Mouse (Mus musculus) testis, adult 2 months (tissue): Measurements from ENCODE around the gene Tex28. TPM values are rescaled to one million over a fixed set of nuclear protein-coding genes. Genes with fewer than 3 reads are reported as not detected.

ENCODE experiments used
- H3K27ac ChIP-seq: fragments of 200-500 bp; 2 replicates; pipeline ENCODE4 v1.5.1; 2012; ENCODE audit warnings: low read depth, low read length; ENCODE audit not compliant: control insufficient read depth, insufficient read depth
- H3K27me3 ChIP-seq: fragments of 200-500 bp; 2 replicates; pipeline ENCODE4 v1.6.1; 2012; ENCODE audit warnings: mild to moderate bottlenecking, low read length, moderate library complexity; ENCODE audit not compliant: control insufficient read depth, insufficient read depth
- H3K36me3 ChIP-seq: fragments of 200-500 bp; 2 replicates; pipeline ENCODE4 v1.6.1; 2012; ENCODE audit warnings: mild to moderate bottlenecking, low read length; ENCODE audit not compliant: control insufficient read depth, insufficient read depth
- H3K4me1 ChIP-seq: fragments of 200-500 bp; 2 replicates; pipeline ENCODE4 v1.6.1; 2012; ENCODE audit warnings: low read length; ENCODE audit not compliant: control insufficient read depth, insufficient read depth
- H3K4me3 ChIP-seq: fragments of 200-500 bp; 2 replicates; pipeline ENCODE4 v1.5.1; 2012; ENCODE audit warnings: low read depth, mild to moderate bottlenecking, low read length, moderate library complexity, mixed read lengths; ENCODE audit not compliant: control insufficient read depth
- CTCF ChIP-seq: fragments of 200-500 bp; IDR thresholded peaks from 2 replicates; pipeline ENCODE4 v1.5.1; 2012; ENCODE audit warnings: low read depth, mild to moderate bottlenecking, inconsistent platforms, low read length, moderate library complexity; ENCODE audit not compliant: control insufficient read depth, insufficient read depth, insufficient replicate concordance
- POLR2A ChIP-seq: fragments of 200-500 bp; IDR thresholded peaks from 2 replicates; pipeline ENCODE4 v1.6.1; 2012; ENCODE audit warnings: low read depth, mild to moderate bottlenecking, inconsistent platforms, low read length, moderate library complexity; ENCODE audit not compliant: control insufficient read depth
- polyA plus RNA-seq: library from polyadenylated mRNA; depleted of rRNA; stranded (reverse); fragments of >200 nt; gene quantifications from 2 replicates; pipeline ENCODE4 v1.2.3, GENCODE M21; 2012; rRNA removed

Tex28 gene
- polyA plus RNA-seq, 1 experiment, result 1.7 TPM

- TF ChIP-seq POLR2A (no peak), CTCF (no peak)
Observed at GRCm38 (mm10) chrX:74108747-74109146, 58.9 kb downstream of the Tex28 start.

GRCm38 (mm10) chrX:74105916-74106315 lies 61.7 kb downstream of the Tex28 start:
- TF ChIP-seq CTCF (no peak), POLR2A (no peak)
- Histone ChIP-seq H3K4me1 (no peaks in the 10 kb centered on the region), H3K27me3 (no peaks in the 10 kb centered on the region), H3K36me3 (no peaks in the 10 kb centered on the region), H3K27ac (no peak overlapping the region), H3K4me3 (no peak overlapping the region)

More at GRCm38 (mm10) chrX:74108747-74109146, 58.9 kb downstream of the Tex28 start:
- Histone ChIP-seq H3K36me3 (no peaks in the 10 kb centered on the region), H3K27me3 (no peaks in the 10 kb centered on the region), H3K4me1 (no peaks in the 10 kb centered on the region), H3K27ac (no peak overlapping the region), H3K4me3 (no peak overlapping the region)

GRCm38 (mm10) chrX:74103457-74104188 lies 64.0 kb downstream of the Tex28 start:
- no peaks in the 10 kb centered on the region for H3K36me3 ChIP-seq
- no peak overlapping the region for H3K4me3 ChIP-seq
- no peaks in the 10 kb centered on the region for H3K4me1 ChIP-seq
- no peaks in the 10 kb centered on the region for H3K27me3 ChIP-seq
- H3K27ac ChIP-seq, result no peak overlapping the region
- no peak for TF ChIP-seq CTCF
- no peak for TF ChIP-seq POLR2A

Other genes starting within 250 kb of the Tex28 start
- 0.44 and 0.58 TPM in 2 replicates for gene Arhgap4, start 246.0 kb downstream of the Tex28 start, polyA plus RNA-seq
- gene Naa10, start 245.9 kb downstream of the Tex28 start, polyA plus RNA-seq, result 3.7 and 5.4 TPM in 2 replicates
- gene Renbp, start 237.0 kb downstream of the Tex28 start, polyA plus RNA-seq, result 2.1 and 3.1 TPM in 2 replicates
- 10.7 and 13.8 TPM in 2 replicates for gene Hcfc1, start 201.5 kb downstream of the Tex28 start, polyA plus RNA-seq
- 12.8 and 17.0 TPM in 2 replicates for gene Irak1, start 143.9 kb downstream of the Tex28 start, polyA plus RNA-seq
- not detected in 2 replicates for gene Opn1mw, start 40.4 kb downstream of the Tex28 start, polyA plus RNA-seq
- 0.74 and 0.76 TPM in 2 replicates for gene Mecp2, start 32.5 kb downstream of the Tex28 start, polyA plus RNA-seq
- gene Tktl1, start 9.4 kb upstream of the Tex28 start, polyA plus RNA-seq, result 5.6 and 6.8 TPM in 2 replicates
- 49.6 and 96.4 TPM in 2 replicates for gene Flna, start 82.0 kb upstream of the Tex28 start, polyA plus RNA-seq
- 29.9 and 33.6 TPM in 2 replicates for gene Emd, start 86.8 kb upstream of the Tex28 start, polyA plus RNA-seq
- gene Rpl10, start 103.0 kb upstream of the Tex28 start, polyA plus RNA-seq, result 85.8 and 143 TPM in 2 replicates
- gene Taz, start 114.1 kb upstream of the Tex28 start, polyA plus RNA-seq, result 17.4 and 20.0 TPM in 2 replicates
- gene Dnase1l1, start 114.5 kb upstream of the Tex28 start, polyA plus RNA-seq, result 1.7 and 1.8 TPM in 2 replicates
- gene Atp6ap1, start 129.3 kb upstream of the Tex28 start, polyA plus RNA-seq, result 40.3 and 41.6 TPM in 2 replicates
- 18.0 and 19.7 TPM in 2 replicates for gene Gdi1, start 137.2 kb upstream of the Tex28 start, polyA plus RNA-seq
- gene Fam50a, start 145.2 kb upstream of the Tex28 start, polyA plus RNA-seq, result 1.4 and 1.9 TPM in 2 replicates
- 1.9 and 2.1 TPM in 2 replicates for gene Plxna3, start 161.2 kb upstream of the Tex28 start, polyA plus RNA-seq
- gene Lage3, start 185.8 kb upstream of the Tex28 start, polyA plus RNA-seq, result 7.0 and 7.3 TPM in 2 replicates
- 11.5 and 13.2 TPM in 2 replicates for gene Ubl4a, start 205.4 kb upstream of the Tex28 start, polyA plus RNA-seq
- 6.2 and 9.0 TPM in 2 replicates for gene Slc10a3, start 205.5 kb upstream of the Tex28 start, polyA plus RNA-seq
- 5.6 and 6.5 TPM in 2 replicates for gene Fam3a, start 225.4 kb upstream of the Tex28 start, polyA plus RNA-seq
- 2.1 and 2.9 TPM in 2 replicates for gene Ikbkg, start 225.5 kb upstream of the Tex28 start, polyA plus RNA-seq